Mouse (Mus musculus): ENCODE measurements around the gene Hook2.

Gene Hook2

DNA sequence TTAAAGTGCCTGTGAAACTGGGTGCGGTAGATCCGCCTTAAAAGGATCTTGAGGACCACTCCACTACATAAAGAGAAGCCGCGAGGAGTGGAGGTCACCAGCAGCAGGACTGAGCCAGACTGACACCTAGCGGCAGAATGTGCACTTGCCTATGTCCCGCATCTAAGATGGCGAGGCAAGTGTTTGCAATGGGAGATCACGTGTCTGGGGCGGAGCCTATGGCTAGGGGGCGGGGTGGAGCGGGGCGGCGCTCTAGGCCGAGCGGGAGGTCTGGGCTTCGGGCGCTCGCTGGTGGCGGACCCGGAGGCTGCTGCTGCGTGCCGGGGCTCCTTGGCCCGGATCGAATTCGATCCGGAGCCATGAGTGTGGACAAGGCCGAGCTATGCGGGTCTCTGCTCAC, at the start of gene Hook2:
Hook2 (plus strand) TSS at position 255 of the 400 bp plus-strand sequence.
- peak; percentile 95 for DNase-seq (ENCODE audit: low read depth, low spot score)

DNA sequence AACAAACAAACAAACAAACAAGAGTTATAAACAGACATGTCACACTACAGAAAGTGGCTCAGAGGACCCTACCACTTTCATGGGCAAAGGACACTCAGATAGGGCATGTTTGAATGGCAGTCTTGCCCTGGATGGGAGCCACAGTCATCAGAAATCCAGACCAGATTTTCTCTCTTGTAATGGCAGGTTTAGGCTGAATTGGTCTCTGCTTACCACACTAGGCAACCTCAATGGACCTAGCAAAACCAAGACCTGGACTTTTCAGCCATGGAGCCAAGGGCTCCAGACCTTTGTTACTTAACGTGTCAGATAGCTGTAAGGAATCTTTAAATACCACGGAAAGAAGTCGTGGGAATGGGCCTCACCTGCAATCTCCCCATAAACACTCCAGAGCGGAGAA, 46.7 kb upstream of the Hook2 start:
- DNase-seq (ENCODE audit: low read depth, low spot score): no peak

DNA sequence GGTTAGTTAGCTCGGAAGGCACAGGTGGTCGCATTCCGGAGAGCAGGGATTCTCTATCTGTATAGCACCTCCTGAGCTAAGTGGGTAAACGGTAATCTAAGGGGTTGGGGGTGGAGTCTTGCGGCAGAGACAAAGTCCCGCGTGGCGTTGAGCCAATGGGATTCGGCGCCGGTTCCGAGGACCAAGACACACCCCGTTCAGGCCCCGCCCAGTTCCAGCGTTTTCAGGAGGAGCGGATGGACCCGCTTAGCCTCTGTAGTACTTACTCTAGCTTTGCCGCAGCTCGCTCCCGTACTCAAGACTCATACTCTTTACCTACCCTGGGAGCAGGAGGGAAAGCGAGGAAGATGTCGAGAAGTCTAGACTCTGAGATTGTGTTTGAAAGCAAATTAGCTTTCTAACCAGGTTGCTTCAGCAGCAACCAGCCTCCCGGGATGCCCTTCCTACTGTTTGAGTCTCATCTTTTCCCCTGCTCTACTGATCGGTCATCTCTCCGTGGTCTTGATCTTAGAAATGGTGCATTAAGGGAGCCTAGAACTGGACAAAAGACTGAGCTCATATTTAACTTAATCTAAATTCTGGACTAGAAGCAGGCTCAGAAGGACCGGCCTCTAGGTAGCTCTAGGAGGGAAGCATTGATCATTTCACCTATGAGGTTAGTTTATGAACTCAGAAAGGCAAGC, 45.8 kb upstream of the Hook2 start:
- DNase-seq (ENCODE audit: low read depth, low spot score): peak; percentile 84

DNA sequence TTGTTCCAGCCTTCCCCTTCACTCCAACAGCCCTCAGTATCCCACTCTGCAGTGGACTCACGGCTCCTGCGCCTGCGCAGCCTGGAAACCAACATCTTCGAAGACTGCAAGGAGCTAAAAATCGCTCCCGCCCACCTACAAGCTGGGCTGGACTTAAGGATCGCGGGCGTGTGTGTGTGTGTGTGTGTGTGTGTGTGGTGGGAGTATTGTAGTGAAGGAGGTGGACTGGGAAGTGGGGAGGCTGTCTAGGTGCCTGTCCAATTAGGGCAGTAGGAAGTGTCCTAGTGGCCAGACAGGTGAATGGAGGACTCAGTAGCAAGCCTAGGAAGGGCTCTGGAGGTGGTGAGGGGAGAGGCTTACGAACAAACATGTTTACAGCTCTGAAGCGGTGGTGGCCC, 45.2 kb upstream of the Hook2 start:
- DNase-seq (ENCODE audit: low read depth, low spot score): no peak

DNA sequence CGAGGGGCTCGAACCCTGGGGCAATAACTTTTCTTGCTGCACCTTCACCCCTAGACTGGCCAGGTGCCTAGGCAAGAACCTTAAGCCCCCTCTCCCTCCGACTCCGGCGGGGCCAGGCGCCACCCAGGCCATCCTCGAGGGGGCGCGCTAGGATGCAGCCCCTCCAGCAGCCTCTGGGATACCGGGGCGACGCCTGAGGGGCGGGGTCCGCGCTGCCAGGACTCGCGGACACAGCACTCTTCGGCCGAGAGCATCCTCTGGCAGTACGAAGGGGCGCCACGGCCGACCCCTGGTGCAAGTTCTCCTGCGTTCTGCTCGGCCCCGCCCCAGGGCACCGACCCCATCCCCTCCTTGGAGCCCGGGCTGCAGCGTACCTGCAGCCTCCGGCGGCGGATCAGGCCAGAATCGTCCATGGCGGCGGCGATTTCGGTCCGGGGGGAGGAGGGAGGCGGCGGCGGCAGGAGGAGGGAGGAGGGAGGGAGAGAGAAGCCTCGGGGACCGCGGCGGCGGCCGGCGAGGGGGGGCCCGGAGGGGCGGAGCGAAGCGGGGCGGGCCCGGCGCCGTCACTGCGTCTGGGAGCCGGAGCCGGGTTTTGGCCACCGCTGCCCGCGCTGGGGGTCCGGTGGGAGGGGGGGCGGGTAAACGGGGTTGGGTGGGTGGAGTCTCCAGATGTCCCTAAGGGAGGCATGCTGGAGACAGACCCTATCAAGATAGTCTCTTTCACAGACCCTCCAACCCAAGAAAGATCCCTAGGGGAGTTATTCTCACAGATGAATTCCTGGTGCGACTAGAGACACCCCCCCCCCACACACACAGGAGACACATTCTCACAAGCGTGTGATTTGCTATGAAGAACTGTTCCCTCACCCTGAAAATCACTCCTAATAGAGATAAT, 44.5 kb upstream of the Hook2 start:
- no peak for DNase-seq (ENCODE audit: low read depth, low spot score)

DNA sequence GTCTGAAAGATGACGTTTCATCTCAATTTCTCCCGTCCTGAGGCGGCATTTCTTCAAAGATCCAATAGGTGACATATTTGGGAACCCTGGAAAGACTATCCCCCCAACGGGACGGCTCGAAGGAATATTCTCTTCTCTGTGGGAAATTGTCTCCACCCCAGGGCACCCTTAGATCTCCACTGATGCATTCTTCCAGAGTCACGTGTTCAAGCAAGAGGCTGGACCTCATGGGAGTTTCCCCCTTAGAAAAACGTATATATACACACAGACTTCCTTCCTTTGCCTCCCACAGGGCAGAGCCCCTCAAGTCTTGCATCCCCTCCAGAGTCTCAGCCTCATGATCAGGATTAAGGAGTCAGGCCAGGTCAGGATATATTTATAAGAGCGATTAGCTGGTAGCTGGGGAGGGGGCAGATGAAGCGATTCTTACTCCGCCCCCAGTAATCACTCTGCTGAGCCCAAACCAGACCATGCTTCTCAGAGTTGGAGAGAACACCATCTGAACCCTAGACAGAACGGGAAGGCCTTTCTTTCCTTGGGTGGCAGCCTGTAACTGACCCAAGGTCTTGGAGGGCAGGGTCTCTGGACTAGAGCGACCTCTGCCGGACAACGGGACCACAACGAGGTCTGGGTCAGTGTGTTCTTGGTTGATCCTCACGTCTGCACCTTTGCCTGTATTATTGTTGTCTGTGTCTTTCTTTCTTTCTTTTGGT, 43.7 kb upstream of the Hook2 start, which contains the start of gene Rtbdn:
Rtbdn (plus strand) TSS at position 464 of the 713 bp plus-strand sequence.
- DNase-seq (ENCODE audit: low read depth, low spot score): peak; percentile 79

DNA sequence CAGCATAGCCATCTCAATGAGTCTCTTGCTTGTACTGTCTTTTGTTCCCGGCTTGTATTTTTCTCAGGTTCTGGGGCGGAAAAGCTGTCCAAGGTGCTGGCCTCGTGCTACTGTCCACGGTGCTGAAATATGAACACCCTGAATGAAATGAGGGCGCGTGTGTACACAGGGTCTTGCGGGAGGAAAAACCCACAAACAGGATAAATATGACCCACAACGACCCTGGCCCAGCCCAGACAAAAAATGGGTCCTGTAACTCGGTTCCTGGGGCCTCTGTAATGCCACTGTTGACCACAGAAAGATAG, 43.2 kb upstream of the Hook2 start:
- no peak for DNase-seq (ENCODE audit: low read depth, low spot score)

DNA sequence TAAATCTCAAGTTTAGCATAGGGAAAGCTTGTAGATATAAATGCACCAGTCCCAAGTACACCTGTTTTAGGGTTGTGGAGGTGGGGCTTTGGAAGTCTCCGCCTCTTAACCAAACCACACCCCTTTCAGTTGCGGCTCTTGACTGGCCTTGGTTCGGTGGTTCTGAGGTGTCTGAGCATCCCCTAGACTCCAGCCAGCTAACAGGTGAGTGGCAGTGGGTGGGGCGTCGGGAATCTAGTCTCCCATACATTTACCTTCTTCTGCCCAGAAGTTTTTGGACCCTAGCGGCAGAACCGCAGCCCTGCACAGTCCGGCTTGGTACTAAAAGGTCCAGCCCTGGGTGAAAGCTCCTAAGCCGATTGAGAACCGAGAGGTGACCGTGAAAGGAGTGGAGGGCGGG, 40.6 kb upstream of the Hook2 start:
- no peak for DNase-seq (ENCODE audit: low read depth, low spot score)

DNA sequence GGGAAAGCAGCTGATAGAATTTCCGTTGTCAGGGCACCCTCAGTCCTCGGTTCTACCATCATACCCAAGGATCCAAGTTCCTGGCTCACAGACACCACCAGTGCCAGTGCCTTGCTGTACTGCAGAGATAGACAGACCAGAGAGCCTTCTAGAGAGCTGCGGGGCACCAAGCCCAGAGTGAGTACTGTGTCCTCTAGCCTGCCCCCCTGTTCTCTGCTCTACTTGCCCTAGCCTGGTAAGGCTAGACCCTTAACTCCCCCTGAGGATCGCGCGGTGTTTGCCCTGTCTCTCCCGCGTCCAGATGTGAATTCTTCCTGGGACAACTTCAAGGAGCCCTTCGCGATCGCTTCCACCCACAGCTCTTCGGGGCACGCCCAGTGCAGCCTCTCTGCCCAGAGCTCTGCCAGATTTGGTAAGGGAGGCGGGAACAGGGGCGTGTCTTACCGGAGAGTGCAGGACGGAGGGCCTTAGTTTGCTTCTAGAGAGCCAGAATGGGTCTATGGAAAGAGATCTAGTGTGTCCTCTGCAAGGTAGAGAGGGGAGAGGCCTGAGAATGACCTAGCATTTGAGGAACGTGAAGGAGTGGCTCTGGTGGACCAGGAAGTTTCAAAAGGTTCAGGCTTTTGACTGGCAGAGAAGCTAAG, 37.7 kb upstream of the Hook2 start:
- DNase-seq (ENCODE audit: low read depth, low spot score): no peak

DNA sequence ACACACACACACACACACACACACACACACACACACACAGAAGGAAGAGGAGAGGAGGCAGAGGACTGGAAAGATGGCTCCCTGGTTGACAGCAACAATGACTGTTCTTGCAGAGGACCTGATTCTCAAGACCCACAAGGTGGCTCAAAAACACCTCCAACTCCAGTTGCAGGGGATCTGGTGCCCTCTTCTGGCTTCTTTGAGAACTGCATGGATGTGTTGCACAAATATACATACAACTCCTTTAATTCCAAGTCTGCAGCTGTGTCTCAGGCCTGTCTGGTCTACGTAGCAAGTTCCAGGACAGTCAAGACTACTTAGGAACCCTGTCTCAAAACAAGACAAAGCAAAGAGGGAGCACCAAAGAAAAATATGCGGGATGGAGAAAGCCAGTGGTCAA, 33.6 kb upstream of the Hook2 start:
- no peak for DNase-seq (ENCODE audit: low read depth, low spot score)

DNA sequence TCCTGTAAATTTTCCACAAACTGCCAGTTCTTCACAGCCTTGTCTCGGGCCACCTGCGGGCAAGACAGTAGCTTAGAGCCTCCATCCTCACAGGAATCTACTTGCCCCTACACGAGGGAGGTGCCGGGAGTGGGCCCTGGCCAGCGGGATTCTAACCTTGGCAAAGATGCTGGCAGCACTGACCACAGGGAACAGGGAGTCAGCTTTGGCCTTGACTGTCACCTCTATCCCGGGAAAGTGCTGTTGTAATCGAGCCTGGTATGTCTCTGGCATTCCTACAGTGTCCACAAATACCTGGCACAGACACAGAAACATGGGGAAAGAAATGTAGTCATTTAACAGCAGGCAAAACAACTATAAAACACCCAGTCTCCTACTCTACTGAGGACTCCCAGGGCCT, 30.6 kb upstream of the Hook2 start:
- DNase-seq (ENCODE audit: low read depth, low spot score): no peak

DNA sequence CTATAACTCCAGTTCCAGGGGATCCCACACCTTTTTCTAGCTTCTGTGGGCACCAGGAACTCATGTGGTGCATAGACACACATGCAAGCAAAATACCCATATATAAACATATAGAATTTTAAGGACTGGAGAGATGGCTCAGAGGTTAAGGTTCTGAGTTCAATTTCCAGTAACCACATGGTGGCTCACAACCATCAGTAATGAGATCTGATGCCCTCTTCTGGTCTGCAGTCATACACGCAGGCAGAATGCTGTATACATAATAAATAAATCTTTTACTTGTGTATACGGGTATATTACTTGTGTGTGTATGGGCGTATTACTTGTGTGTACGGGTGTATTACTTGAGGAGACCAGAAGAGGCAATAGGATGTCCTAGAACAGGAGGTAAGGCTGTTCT, 26.5 kb upstream of the Hook2 start:
- no peak for DNase-seq (ENCODE audit: low read depth, low spot score)

DNA sequence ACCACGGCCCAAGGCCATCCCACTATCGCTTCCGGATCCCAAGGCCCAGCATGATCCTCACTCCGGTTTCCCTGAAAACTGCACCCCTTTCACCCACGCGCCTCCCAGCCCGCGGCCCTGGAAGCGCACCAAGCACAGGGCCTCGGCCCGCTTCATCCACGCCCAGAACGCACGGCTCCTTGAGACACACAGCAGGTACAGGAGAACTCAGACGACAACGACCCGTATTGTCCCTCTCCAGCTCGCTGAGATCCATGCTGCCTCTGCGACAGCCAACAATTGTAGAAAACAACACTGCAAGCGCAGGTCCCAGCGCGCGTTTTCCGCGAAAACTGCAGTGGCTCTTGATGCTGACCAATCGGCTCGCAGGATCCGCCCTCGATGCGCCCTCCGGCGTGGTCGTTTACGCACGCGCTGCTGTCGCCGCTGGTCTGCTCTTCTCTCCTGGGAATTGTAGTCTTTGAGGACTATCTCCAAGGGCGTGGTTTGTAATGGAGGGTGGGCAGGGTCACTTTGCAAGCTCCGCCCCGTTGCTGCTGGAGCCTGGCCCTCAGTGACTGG, 24.6 kb upstream of the Hook2 start:
- no peak for DNase-seq (ENCODE audit: low read depth, low spot score)

DNA sequence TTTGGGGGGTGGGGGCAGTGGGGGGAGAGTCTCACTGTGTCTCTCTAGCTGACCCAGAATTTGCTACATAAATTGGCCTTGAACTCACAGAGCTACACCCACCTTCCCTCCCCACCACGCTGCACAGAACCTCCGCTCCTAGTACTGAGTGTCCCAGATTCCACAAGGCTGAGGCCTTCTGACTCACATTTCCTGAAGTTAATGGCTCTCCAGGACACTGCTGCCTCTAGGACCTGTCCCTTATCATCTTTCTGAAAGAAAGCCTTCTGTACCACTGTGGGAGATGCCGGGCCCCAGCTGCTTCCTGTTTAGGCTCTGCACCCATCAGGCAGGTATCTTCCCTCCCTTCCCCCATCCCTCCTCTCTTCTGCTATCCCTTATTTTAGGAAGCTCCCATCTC, 23.8 kb upstream of the Hook2 start:
- DNase-seq (ENCODE audit: low read depth, low spot score): no peak

DNA sequence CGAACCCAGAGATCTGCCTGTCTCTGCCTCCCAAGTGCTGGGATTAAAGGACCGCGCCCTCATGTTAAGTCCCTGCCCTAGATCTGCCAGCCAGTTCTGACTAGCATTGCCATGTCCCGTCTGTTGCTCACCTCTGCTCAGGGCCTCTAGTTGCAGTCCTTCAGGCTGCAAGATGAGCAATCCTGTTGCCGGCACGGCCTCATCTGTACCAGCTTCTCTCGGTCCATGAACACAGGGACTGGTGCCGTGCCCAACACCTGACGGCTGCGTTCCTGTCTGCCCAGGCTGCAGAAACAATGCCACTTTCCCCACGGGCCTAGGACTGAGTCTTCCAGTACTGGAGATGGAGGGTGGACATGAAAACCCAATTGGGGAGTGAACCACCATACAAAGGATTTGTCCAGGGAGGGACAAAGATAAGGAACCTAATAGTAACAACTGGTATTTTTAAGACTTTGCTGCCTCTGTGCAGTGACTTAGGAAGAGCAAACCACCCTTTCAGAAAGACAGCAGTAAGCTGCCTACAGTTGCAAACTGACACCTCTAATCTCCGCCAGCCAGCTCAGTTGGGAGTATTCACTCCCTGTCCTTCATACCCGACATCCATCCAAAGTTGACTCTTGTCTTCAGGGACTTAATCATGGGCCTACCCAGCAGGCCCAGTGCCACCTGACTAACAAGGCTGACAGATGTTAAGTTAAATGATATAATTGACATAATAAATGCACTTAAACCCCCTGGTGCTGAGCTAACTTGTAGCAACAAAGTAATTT, 22.7 kb upstream of the Hook2 start:
- no peak for DNase-seq (ENCODE audit: low read depth, low spot score)

DNA sequence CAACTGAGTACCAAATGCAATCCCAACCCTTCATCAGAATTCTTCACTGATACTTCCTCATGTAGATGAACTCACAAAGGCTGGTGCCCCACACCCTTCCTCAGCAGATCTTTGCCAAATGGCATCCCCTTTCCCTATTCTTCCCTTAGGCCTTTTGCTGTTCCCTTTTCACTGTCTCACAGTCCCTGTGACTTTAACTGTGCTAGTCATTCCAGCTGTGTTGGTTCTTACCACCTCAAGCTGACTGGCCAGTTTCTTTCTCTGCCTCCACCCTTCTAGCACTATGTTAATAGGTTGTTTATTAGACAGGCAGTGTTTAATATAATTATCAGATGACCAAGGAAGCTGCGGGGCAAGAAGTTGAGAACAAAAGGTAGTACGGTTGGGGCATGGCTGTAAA, 21.8 kb upstream of the Hook2 start:
- no peak for DNase-seq (ENCODE audit: low read depth, low spot score)

DNA sequence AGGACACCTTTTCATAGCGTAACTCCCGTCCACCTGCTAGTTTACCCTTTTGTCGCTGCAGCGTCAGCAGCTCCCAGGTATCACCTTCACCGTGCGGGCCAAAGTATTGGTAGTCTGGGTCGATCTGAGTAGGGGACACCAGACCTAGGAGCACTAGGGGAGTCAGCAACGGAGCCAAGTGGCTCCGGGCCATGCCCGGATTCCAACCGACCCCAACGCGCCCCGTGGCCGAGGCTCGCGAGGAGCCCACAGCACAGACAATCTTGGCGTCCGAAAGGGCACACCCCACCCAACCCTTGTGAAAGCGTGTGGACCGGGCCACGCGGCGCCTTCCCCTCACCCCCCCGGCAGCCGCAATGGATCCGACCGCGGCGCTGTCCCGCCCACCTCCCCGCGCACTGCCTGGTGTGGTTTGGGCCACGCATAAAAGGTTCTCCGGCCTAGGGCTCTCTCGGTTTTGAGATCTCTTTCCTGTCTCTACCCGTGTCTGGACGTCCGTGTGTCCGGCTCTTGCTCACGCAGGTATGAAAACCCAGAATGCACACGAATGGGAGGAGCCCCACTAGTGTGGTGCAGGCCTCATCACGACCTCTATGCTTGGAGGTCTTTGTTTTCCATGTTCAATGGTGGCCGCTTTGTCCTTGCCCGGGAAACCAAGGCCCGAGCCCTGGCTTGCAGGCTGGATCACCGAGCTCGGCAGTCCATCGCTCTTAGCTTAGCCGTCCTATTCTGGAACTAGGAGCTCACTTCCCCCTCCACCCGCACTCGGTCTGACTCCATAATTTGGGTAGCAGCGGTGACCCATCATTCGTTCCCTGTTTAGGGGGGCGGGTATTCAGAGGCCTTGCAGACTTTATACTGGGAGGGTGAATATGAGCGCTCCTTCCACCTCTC, 20.9 kb upstream of the Hook2 start, which contains the start of the genes Gm49661, Prdx2 and Rnaseh2a:
Gm49661 (minus strand) TSS at position 193 of the 894 bp plus-strand sequence.
Prdx2 (plus strand) TSS at position 347 of the 894 bp plus-strand sequence.
Rnaseh2a (minus strand) TSS at position 527 of the 894 bp plus-strand sequence.
- no peak for DNase-seq (ENCODE audit: low read depth, low spot score)

DNA sequence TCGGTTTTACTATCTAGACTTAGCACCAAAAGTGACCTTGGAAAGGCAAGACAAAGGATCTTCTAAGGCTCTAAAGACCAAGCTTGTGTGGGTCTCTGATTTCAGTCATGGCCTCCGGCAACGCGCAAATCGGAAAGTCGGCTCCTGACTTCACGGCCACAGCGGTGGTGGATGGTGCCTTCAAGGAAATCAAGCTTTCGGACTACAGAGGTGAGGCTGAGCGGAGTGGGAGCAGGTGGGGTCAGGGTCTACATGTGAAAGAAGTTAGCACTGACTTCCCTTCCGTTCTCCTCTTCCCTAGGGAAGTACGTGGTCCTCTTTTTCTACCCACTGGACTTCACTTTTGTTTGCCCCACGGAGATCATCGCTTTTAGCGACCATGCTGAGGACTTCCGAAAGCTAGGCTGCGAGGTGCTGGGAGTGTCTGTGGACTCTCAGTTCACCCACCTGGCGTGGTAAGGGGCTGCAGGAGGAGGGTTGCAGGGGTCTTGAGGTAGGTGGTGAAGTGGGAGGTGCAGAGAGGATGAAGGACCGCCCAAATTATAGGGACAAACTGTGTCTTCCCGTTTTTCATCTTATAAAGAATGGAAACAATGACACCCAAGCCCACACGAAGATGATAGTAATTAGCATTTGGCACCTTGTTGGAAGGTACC, 20.1 kb upstream of the Hook2 start:
- DNase-seq (ENCODE audit: low read depth, low spot score): no peak

DNA sequence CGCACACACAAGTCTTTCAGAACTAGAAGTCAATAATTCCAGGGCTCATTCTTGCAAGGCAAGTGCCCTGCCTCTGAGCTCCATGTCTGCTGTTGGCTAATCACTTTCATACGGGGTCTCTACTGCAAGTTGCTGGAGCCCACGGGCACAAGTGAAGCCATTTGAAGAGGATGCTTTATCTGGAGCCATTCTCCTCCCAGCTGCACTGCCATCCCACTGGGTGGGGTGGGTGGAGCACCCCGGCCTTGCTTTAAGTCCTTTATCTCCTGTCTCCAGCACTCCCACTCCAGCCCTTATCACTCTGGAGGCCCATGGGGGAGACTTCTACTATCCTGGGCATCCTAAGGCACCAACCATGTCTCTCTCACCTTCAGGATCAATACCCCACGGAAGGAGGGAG, 19.5 kb upstream of the Hook2 start:
- no peak for DNase-seq (ENCODE audit: low read depth, low spot score)

Measured in retina, adult 2 months (tissue).